Mouse (Mus musculus) spleen, postnatal 10 days (tissue): ENCODE results near the gene Serpinb3a.
"Not testable (repeated sequence)": the region's sequence is repeated elsewhere in the genome, so short reads cannot be mapped to it uniquely, and the experiment has no call there.

Experiments
- DNase-seq, 2 experiments: peaks; one replicate each; pipeline ENCODE4 v3.0.0; 2021 to 2022; ENCODE audit warnings: low spot score in 2 of 2

Serpinb3a gene

DNA sequence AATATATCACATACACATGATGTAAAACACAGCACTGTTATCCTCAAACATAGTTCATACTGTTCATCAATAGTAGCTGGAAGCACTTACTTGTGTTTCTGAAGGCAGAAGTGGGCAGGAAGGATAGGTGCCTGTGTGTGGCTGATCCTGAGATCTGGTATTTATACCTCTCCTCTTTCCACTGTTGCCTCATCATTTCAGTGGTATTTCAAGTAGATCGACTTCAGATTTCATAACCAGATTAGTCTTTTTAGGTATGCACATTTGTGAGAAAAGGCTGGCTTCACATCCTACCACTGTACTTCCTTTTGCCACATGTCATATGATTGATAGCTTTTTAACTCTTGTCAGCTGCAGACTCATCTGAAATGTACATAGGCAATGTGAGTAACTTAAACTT is at the start of gene Serpinb3a:
Gene Serpinb3a (minus strand): TSS at position 101 of the 400 bp plus-strand sequence.
- DNase-seq = no peak

GRCm38 (mm10) chr1:107098417-107098816 is 46.3 kb upstream of the Serpinb3a start:
- no peak for DNase-seq

- no peak for DNase-seq
Observed at GRCm38 (mm10) chr1:107083406-107083805, 31.3 kb upstream of the Serpinb3a start, which contains the start of gene Serpinb3d. Serpinb3d (minus strand) TSS chr1:107083506.

DNA sequence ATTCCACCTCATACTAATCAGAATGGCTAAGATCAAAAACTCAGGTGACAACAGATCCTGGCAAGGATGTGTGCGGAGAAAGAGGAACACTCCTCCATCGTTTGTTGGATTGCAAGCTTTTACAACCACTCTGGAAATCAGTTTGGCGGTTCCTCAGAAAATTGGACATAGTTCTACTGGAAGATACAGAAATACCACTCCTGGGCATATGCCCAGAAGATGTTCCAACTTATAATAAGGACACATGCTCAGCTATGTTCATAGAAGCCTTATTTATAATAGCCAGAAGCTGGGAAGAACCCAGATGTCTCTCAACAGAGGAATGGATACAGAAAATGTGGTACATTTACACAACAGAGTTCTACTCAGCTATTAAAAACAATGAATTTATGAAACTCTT is 17.9 kb downstream of the Serpinb3a start:
- not testable (repeated sequence) for DNase-seq

DNA sequence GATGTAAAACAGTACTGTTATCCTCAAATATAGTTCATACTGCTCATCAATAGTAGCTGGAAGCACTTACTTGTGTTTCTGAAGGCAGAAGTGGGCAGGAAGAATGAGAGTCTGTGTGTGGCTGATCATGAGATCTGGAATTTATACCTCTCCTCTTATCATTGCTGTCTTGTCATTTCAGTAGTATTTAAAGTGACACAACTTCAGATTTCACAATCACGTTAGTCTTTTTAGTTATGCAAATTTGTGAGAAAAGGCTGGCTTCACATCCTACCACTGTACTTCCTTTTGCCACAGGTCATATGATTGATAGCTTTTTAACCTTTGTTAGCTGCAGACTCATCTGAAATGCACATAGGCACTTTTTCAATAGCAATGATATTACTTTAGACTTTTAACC is 26.2 kb downstream of the Serpinb3a start:
- no peak for DNase-seq

DNA sequence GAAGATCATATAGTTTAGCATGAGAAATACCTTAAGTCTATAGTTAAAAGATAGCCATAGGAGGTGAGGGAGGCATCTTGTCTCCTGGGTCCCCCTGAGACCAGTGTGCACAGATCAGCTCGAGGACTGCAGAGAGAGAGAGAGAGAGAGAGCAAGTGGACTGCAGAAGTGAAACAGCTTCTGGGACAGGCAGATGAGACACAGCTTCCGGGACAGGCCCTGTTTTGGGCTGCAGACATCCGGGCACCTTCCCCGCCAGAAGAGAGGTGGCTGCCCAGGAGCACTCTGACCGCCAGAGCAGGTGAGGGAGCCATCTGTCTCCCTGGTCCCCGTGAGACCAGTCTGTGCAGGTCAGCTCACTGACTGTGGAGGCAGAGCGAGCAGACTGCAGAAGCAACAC is 36.9 kb downstream of the Serpinb3a start:
- DNase-seq = no peak

- DNase-seq = peak in 1 of 2 experiments; percentile 29
Observed at GRCm38 (mm10) chr1:107014530-107014929, 37.6 kb downstream of the Serpinb3a start.

GRCm38 (mm10) chr1:107006316-107006715 is 45.8 kb downstream of the Serpinb3a start:
- DNase-seq = no peak

DNA sequence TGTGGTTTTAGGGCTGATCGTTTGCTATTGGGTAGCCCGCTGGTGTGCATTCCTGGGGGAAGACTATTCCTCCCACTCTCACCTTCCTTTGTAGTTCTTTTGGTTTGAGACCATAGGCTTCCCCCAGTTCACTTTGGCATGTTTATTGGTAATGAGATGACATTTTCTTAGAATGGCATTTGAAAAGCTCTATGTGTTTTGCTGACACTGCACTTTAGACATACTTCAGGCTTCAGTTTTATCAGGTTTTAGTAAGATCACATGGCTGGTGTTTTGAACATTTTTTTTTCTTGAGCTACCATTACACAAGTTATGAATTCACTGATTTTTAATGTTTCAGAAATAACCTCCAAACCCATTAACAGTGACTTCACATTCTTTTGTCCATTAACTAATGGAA is 50.3 kb downstream of the Serpinb3a start:
- no peak for DNase-seq

- DNase-seq = no peak
Observed at GRCm38 (mm10) chr1:107000424-107000823, 51.7 kb downstream of the Serpinb3a start.
